Mouse (Mus musculus) testis, postnatal 14 days (tissue): ENCODE measurements at regions not wholly inside any gene's neighbourhood (a gene's known extent, or its start where the extent isn't known, plus 50 kb on each side); places are given as distances from the start of the nearest gene placed in this dataset.

Source experiments
- DNase-seq: peaks from one replicate; pipeline ENCODE4 v3.0.0; 2021; ENCODE audit warnings: low spot score

DNA sequence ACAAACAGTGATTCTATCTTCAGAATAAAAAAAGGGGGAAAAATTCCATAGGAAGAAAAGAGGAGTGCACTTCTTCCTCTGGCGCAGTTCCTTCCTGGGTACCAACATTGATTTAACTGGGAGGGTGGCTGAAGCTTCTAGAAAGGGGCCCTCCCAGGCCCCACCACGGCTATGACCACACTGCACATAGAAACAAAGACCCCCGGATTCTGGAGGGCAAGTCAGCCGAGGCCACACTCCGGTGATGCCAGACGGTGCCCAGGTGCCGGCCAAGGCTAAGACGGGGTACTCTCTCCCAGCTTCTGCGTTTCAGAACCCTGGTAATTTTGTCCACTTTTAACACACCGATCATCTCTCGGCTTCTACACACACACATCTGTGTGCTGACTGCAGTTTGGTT is 435.8 kb downstream of the Zfp536 start:
- DNase-seq, result no peak

DNA sequence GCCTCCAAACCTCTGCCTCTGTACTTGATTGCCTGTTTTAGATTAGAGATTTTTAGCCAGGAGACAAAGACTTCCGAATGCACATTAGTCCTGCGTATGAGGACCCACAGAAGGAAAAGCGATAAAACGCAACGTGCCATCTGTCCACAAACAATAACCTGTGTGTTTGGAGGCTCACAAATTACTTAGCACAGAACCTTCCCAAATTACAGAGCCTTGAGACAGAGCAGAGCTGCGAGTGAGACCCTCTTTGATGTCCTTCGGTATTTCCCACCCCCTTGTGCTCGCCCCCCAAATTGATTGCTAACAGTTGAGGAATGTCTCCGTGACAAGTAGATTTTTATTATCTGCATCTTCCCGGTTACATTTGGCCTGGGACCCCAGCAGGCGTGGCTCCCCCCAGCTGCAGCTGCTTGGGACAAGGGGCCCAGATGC is 435.4 kb downstream of the Zfp536 start:
- DNase-seq, result no peak

DNA sequence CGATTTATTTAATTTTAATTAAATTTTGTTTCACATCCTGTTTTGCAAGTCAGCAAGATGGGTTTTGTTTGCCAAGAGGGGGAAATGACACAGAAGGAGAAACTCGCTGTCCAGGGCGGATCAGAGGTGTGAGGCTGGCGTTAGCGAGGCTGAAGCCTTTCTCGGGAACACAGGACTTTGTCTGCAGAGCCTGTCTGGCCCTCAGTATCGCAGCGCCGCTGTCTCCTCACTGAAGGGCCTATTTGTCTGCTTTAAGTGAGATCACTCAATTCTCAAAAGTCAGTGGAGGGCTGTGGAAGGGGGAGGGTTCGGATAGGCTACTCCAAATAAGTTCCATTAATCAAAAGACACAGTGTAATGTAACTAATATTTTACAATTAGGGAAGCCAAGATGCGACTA is 430.8 kb downstream of the Zfp536 start:
- no peak for DNase-seq

DNA sequence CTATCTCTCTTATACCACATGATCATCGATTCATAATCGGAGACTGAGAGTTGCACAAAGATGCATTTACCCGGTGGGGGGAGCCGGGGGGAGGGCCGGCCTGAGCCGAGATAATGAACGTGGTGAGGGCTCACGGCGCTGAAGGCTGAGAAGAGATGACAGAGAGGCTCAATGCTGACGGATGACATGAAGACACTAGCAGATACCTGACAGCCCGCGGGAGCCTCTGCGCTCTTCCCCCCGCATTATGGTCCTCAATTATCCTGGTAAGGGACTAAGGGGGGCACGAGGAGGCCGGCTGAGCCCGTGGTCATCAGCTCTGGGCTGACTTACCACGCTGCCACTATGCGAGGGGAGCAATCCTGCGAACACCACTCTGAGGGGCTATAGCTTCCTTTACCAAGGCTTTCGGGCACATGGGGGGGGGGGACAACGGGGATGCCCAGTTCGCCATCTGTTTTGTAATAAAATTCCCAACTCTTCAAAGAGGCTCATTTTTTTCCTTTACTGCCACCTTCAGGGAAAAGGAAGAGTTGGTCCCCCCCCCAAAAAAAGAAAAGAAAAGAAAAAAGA is 430.3 kb downstream of the Zfp536 start:
- DNase-seq, result no peak

DNA sequence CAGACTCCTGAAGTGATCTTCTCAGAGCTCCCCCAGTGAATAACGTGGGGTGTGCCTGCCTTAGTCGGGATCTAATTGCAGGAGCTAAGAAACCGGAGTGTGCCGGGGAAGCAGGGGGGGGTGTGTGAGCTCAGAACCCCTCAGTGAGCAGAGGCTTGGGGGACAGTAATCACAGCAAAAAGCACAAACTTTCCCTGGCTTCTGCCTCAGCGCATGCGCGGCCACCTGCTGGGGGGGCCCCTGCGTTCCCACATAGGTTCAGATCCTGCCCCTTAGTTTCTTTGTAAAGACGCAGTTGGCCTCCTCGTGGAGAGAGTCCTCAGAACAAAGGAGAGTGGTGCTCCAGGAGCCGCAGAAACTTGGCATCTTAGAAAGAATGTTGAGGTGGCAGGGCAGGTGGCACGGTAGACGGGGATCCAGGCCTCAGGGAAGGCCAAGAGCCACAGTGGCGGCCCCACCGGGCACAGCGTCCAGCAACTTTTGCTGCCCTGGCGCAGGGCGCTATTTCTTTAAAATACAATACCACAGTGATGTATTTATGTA is 429.7 kb downstream of the Zfp536 start:
- DNase-seq, result no peak

DNA sequence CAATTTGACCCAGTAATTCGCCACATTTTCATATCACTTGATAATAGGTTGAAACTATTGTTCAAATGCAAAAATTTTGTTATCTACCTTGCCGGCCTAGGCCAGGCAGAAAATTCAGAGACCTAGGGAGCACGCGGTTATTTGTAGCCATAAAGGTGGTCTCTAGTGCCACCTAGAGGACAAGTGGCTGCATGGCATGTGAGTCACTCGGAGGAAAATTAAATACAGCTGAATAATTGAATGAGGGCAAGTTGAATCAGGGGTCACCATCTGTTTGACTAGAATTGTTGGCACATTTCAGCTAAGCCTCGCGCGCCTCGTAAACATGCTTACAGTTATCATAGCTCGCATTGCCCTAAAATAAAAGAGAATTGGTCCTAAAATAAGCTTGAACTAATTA is 427.4 kb downstream of the Zfp536 start:
- no peak for DNase-seq

DNA sequence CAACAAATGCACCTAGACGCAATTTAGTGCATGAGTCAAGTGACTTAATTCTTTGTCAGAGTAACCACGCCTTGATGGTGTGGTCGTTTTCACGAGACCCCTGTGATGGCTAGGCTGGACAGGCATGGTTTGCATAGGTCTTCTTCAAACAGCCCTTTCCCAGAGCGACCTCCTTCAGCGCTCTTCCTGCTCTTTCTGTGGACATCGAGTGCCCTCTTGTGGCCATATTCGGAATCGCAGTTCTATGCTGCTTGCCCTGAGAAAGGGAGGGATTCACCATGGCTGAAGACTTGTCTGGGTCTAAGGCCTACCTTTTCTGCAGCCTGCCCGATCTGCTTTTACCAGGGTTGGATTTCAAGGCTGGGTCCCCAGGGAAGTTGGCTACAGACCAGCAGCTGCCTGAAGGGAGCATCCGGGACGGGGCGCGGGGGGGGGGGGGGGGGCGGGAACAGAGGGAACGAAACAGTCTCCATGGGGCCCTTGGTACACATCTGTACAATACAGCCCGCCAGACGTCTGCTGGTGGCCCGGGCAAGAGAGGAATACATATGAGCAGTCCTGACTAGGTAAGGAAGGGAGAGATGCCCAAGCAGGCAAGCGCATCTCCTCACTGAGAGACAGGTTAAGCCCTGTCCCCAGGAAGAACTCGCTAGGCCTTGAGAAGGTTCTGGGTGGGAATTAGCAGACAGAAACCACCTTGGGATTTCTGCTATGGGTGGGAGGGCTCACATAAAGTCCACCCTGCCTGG is 415.6 kb downstream of the Zfp536 start:
- DNase-seq, result peak; percentile 86

DNA sequence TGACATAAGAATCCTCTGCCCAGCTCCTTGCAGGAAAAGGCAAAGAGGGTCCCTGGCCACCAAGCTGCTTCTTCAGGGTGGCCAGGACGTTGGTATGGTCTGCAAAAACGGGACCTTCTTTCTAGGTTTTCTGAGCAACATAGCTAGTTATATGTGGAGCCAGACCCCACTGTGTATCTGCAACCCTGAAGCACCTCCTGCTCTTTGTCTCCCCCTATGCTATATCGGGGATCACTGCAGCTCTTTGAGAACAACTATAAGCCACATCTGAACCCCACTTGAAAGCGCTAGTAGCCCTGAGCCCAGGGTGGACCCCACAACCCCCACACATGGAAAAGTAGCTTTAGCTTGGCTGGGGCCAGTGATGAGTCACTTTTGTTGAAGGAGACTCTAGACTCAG is 414.9 kb downstream of the Zfp536 start:
- DNase-seq, result no peak

DNA sequence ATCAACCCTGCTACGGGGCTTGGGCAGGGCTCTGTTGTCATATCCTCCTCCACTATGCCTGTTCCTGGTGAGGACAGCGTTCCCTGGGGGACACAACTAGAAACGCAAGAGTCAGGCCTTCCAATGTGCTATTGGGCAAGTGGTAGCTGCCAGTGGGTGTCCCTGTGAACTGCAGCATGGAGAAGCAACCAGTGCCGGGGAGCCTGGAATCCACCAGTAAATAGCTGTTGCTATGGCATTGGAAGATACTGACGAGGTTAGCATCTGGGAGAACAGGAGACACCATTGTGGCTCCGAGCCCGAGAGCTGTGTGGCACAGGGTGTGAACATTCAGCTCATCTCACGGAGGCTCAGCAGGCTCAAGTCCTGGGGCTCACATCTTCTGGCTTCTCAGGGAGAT is 414.0 kb downstream of the Zfp536 start:
- no peak for DNase-seq

DNA sequence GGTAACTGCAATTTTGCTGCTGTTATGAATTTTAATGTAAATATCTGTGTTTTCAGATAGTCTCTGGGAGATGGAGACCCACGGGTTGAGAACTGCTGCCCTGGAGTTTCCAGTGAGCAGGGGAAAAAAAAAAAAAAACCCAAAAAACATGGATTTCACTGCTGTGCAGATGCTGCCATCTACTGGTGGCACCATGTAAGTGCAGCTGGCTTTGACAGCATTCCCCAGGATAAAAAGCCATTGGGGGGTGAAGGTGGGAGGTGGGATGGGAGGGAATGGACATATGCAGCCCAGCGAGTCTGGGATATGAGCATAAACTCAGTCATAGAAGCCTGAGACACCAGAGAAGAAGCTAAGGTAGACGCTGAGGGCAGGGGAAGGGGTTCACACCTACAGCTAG is 413.3 kb downstream of the Zfp536 start:
- no peak for DNase-seq

DNA sequence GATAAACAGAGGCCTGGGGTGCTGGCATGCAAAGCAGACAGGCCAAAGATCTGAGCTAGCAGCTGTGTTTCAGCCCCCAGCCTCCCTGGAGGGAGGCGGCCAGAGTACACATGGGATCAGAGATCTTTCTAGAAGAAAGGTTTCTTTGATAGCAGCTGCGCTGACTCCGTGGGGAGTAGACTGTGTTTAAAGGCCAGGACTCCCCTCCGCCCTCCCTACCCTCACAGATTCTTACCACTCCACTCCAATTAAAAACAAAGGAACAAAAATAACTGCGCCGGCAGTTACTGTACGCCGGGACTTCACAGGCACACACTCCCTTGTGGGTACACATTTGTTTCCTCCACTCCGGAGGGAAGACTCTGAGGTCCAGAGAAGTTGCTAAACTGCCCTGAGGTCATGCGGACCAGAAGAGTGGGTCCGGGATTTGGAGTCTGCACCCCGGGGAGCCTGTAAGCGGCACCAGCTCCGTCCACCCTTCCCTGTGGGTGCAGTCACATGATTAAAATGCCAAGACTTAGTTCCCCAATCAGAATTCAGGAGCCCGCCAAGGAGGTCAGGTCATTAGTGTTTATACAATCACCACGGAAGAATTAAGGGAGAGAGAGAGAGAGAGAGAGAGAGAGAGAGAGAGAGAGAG is 411.5 kb downstream of the Zfp536 start:
- DNase-seq, result peak; percentile 59

DNA sequence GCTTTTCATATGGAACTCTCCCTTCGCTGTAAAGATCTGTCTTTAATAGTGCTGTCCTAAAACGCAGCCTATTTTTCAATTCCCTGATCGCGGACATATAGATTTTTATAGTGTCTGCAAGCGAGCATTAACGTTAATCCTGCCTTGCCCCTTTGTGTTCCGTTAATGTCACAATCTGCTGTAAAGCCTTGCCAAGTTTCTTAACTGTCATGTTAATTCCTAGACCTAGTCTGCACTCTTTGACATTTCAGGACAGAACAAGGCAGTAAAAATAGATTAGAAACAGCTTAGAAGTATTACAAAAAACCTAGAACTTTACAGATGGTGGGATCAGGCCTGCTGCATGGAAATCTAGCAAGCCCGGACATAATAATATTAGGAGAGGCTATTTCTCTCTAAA is 410.6 kb downstream of the Zfp536 start:
- DNase-seq, result no peak

DNA sequence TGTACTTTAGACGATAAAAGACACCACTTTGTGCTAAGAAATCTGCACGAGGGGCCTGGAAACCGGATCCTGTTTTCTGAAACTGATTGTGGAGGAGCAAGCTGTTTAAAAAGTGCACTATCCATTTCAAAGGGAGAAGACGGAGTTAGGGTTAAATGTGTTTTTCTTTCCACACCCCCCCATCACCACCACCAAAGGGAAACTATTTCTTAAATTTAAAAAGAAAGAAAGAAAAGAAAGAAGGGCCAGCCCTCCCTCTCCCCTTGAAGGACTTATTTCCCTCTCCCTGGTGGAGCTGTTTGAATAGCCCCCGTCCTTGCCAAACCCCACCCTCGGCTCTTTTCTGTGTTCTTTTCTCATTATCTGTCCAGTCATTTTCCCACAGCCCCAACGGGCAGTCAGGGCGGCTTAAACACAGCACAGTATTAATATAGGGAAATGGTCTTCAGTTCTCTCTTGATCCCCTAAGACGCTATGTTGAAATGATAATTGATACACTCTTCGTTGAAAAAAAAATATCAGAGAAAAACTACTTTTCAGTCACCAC is 409.7 kb downstream of the Zfp536 start:
- DNase-seq, result no peak

DNA sequence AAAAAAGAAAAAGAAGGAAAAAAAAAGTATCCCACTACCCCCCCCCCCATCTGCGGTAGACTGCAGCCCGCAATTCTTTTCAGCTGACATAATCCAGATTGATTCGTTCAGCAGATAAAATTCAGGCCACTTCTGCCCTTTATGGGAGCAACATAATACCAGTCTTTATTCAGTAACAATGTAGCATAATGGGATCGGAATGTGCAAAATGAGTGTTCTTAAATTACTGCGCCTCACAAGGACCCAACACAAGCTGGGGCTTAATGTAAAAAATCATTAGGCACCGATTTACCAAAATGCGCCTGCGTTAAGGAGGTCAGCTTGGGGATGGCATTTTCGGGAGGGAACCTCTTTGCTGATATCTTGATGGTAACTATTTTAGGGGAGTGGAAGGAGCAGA is 409.2 kb downstream of the Zfp536 start:
- no peak for DNase-seq

DNA sequence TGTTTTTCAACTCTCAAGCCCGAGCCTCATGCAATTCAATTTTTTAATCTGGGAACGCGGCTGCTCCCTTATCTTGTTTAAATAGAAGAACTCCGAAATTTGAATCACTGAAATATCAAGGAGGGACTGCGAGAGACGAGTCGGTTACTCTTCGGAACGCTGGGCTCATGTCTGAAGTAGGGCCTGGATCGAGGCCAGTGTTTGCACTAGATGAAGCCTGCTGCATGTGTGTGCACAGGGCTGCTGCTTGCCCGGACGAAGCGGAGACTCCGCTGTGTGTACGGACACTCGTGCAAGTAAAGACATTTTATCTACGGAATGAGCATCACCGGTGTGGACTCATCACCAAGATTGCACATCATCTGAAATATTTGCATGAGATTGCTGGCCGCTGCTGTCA is 407.4 kb downstream of the Zfp536 start:
- DNase-seq, result no peak

DNA sequence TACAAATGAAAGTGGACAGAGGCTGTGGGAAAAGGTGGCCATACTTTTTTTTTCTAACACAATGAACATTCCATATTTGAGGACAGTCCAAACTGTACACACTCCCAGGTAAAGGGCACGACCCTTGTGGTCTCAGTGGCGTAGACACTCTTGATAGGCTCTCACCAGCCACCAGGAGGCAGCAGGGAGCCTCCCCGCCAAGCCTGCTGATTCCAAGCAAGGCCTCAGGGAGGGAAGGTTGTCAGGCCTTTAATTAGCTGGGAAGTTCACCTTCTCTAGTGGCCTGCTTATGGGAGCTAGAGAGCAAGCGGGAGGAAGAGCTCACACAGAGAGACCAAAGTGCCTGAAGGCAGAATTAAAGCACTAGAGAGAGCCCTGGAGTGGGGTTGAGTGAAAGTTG is 403.7 kb downstream of the Zfp536 start:
- DNase-seq, result no peak

DNA sequence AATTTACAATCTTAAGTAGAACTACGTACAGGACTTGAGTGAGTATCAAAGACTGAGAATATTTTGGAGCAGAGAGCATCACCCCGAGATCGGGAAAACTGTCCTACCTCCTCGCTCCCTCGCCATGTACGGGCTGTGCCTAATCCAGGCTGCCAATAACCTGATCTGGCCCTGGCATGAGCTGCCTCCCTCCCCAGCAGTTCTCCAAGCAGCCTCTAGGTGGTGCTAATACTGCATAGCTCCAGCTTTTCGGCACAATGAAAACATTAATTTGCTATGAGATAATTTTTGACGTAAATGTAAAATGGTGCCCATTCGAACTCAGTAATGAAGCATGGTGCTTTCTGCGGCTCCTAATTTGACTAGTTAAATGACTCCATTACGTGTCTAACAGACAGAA is 399.6 kb downstream of the Zfp536 start:
- DNase-seq, result peak; percentile 50

DNA sequence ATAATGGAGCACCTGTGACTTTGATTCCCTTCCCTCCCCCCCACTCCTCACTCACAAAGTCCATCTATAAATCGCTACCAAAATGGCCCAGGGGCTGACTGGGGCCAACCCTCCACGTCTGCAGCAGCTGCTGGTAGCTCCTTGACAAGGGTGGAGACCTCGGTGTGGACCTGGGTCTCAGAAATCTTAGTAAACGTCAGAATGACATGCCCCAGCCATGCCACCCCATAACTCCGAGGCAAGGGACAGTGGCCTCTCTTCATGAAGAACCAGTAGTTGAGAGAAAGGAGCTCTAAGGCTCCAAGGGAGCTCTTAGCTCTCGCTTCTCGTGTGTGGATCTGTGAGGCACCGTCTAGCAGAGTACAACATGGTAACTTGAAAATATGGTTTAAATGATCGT is 398.4 kb downstream of the Zfp536 start:
- no peak for DNase-seq

DNA sequence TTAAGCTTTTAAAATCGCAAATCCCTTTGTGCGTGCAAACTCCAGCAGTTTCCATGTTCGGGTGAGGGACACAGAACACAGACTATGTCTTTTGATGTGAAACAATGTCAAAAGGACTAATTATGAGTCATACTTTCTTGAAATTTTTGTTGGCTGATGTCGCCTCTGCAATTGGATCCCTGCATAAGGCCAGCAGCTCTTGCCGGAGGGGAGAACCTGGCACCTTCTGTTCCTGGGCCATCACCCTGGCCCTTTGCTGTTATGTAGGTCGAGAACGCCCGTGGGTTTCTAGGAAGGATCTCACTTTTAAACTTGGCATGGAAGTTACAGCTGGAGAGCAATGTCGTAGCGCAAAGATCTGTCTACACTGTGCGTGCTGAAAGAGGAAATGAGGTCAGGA is 397.9 kb downstream of the Zfp536 start:
- DNase-seq, result no peak

DNA sequence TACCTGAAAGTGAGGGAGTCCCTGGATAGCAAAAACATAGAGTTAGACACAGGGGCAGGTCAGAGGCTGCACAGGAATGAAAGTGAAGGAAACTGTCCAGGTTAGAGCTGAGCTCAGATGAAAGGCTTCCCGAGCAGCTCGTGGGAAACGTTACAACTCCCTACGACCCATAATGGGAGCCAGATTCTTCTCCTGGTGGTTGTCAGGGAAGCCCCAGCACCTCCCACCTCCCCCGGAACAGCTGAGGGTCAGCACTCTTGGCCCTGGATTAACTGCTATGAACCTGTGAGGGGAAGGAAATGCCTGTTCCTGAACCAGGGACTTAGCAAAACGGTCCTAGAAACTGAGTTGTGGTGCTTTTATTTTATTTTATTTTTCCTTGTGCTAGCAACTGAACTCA is 397.2 kb downstream of the Zfp536 start:
- DNase-seq, result no peak

DNA sequence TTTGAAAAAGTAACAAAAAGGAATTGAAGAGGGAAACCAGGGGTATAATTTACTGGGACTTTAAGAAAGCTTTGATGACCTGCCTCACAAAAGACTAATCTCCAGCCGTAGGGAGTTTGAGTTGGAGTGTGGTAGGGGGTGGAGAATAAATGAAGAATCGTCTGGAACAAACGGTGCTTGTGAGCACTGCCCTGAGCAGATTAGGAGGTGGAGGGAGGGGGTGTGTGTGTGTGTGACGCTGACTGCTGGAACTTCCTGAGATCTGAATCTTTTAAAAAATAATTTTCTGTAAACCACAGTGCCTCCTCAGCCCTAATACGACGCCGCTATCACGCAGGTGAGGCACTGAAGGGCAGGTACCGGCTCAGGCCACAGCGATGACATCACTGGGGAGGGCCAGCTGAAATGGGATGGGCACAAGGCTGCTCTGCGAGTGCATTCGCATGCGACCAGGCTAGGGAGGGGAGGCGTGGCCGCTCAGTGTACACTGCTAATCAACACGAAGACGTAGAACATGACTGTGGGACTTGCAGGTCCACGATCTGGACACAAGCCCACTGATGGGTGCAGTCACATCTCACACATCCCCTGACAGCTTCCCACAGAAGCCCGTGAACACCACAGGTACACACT is 395.4 kb downstream of the Zfp536 start:
- DNase-seq, result no peak

DNA sequence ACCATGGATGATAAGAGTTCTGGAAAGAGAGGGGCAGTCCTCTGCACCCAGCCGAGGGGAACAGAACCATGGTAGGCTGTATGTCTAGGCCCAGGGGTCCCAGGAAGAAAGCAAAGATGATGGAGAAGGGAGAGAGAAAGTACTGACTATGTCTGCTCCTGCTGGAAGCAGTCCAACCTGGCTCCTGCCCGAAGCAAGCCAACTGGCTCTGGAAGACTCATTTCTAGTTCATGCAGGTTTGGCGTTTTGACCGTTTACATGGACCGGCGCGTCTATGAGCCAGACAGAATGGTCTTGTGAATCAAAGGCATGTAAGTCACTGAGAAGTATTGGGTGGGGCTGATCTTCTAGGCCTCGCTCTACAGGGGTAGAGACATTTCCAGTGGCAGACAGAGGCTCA is 385.6 kb downstream of the Zfp536 start:
- DNase-seq, result no peak
